Mouse (Mus musculus) erythroblast, adult 5-6 weeks (primary cell): Measurements from ENCODE around the gene Bace2. TPM values are rescaled to one million over a fixed set of nuclear protein-coding genes. Genes with fewer than 3 reads are reported as not detected.
A peak's percentile ranks its signal among the peaks of the same experiment; 100 is the strongest.

ENCODE experiments used
- ATAC-seq: replicated peaks from 2 replicates; pipeline ENCODE4 v1.8.0; 2016; ENCODE audit warnings: moderate number of reproducible peaks, mild to moderate bottlenecking, moderate TSS enrichment, inconsistent platforms; ENCODE audit not compliant: poor library complexity, low FRiP score, severe bottlenecking
- total RNA-seq, 2 experiments: library from RNA; stranded (forward) in 1 of 2; stranded (reverse) in 1 of 2; fragments of 150-400 nt in 1 of 2; fragments of 200-764, 138-1000 nt in 1 of 2; gene quantifications; 2 replicates each; pipeline versions ENCODE4 v1.2.3 to v1.2.4; 2015 to 2017; ENCODE audit warnings: low replicate concordance in 2 of 2

The Bace2 gene
- total RNA-seq, 2 experiments from 2014 or later = not detected

GRCm38 (mm10) chr16:97397945-97398531 lies 41.5 kb downstream of the Bace2 start:
- ATAC-seq = no peak

- no peak for ATAC-seq
Observed at GRCm38 (mm10) chr16:97399991-97400390, 43.4 kb downstream of the Bace2 start.

GRCm38 (mm10) chr16:97401741-97402140 lies 45.2 kb downstream of the Bace2 start:
- no peak for ATAC-seq

- no peak for ATAC-seq
Observed at GRCm38 (mm10) chr16:97402213-97402785, 45.8 kb downstream of the Bace2 start.

GRCm38 (mm10) chr16:97405476-97406012 lies 49.0 kb downstream of the Bace2 start:
- no peak for ATAC-seq

- peak; percentile 70 for ATAC-seq
Observed at GRCm38 (mm10) chr16:97417896-97418542, 61.5 kb downstream of the Bace2 start.

- peak; percentile 44 for ATAC-seq
Observed at GRCm38 (mm10) chr16:97418749-97419453, 62.4 kb downstream of the Bace2 start.

GRCm38 (mm10) chr16:97421671-97422070 lies 65.1 kb downstream of the Bace2 start:
- no peak for ATAC-seq

- ATAC-seq = no peak
Observed at GRCm38 (mm10) chr16:97423627-97424026, 67.1 kb downstream of the Bace2 start.

- no peak for ATAC-seq
Observed at GRCm38 (mm10) chr16:97428026-97428425, 71.5 kb downstream of the Bace2 start.

GRCm38 (mm10) chr16:97430091-97430490 lies 73.5 kb downstream of the Bace2 start:
- no peak for ATAC-seq

GRCm38 (mm10) chr16:97431328-97431727 lies 74.8 kb downstream of the Bace2 start:
- ATAC-seq = no peak

GRCm38 (mm10) chr16:97434206-97434605 lies 77.7 kb downstream of the Bace2 start:
- no peak for ATAC-seq

GRCm38 (mm10) chr16:97437448-97438056 lies 81.0 kb downstream of the Bace2 start:
- no peak for ATAC-seq

- ATAC-seq = no peak
Observed at GRCm38 (mm10) chr16:97438191-97438590, 81.6 kb downstream of the Bace2 start.

GRCm38 (mm10) chr16:97441967-97442366 lies 85.4 kb downstream of the Bace2 start:
- ATAC-seq = no peak

- ATAC-seq = peak; percentile 73
Observed at GRCm38 (mm10) chr16:97443670-97444263, 87.2 kb downstream of the Bace2 start.

GRCm38 (mm10) chr16:97447386-97447785 lies 90.8 kb downstream of the Bace2 start:
- no peak for ATAC-seq

- no peak for ATAC-seq
Observed at GRCm38 (mm10) chr16:97459831-97460230, 103.3 kb downstream of the Bace2 start.

- no peak for ATAC-seq
Observed at GRCm38 (mm10) chr16:97461271-97461670, 104.7 kb downstream of the Bace2 start.
